Comparison of ENCODE assay signal across 8 mouse cellular contexts in genomic region chr10:69211976-69212375, GRCm38 (mm10). TPM values are rescaled to one million over a fixed set of nuclear protein-coding genes. Genes with fewer than 3 reads are reported as not detected.
A peak's percentile ranks its signal among the peaks of the same experiment; 100 is the strongest.
DNase-seq lines count a peak whose midpoint lies in the region; ATAC-seq and TF ChIP-seq lines count a peak whose summit lies in the region.

No protein-coding gene starts in this region.

- peak; percentile 25 to 42 for DNase-seq in layer of hippocampus, postnatal 10 days (ENCODE audit: low spot score in 2 of 2)
- no peak for DNase-seq in layer of hippocampus, adult 9-11 months
- peak; percentile 61 to 70 for DNase-seq in heart, adult 2 months
- DNase-seq in kidney, adult 2 months, result peak; percentile 59
- peak; percentile 34 for DNase-seq in lung, adult 2 months
- DNase-seq in T-cell, adult 2 months (ENCODE audit: low spot score), result no peak

- H3K36me3 ChIP-seq in heart, adult 2 months (ENCODE audit: control insufficient read depth, insufficient read depth, low read length), result no peaks in the 10 kb centered on the region
- H3K36me3 ChIP-seq in kidney, adult 2 months (ENCODE audit: control insufficient read depth, insufficient read depth, low read length), result no peaks in the 10 kb centered on the region
- H3K36me3 ChIP-seq in neural tube, embryonic 15.5 days, result no peaks in the 10 kb centered on the region

- no peak for TF ChIP-seq CTCF in cortical plate, adult 2 months (IDR thresholded peaks at IDR 0.05; ENCODE audit: extremely low read depth, insufficient read depth, low read length)
- no peak for TF ChIP-seq CTCF in heart, adult 2 months (IDR thresholded peaks at IDR 0.05)
- no peak for TF ChIP-seq CTCF in kidney, adult 2 months (conservative IDR thresholded peaks at IDR 0.05; ENCODE audit: insufficient read depth, insufficient read length, low read depth, low read length)
- no peak for TF ChIP-seq CTCF in lung, adult 2 months (IDR thresholded peaks at IDR 0.05; ENCODE audit: insufficient read depth, low read length)

- no peaks in the 10 kb centered on the region for H3K79me2 ChIP-seq in heart, adult 2 months (replicated peaks; ENCODE audit: control insufficient read depth, insufficient read depth, low read length)

- no peaks in the 10 kb centered on the region for H3K27me3 ChIP-seq in heart, adult 2 months (ENCODE audit: control insufficient read depth, insufficient read depth, low read length)
- H3K27me3 ChIP-seq in kidney, adult 2 months (replicated peaks; ENCODE audit: control insufficient read depth, insufficient read depth, low read length), result no peaks in the 10 kb centered on the region
- no peaks in the 10 kb centered on the region for H3K27me3 ChIP-seq in neural tube, embryonic 15.5 days (replicated peaks)

- peak overlapping the region; percentile 87 for H3K4me2 ChIP-seq in neural tube, embryonic 15.5 days

- 0 out of 2 replicates have a peak, but pooled peaks have one; percentile 8 for TF ChIP-seq POLR2A in cortical plate, adult 2 months (IDR thresholded peaks at IDR 0.05; ENCODE audit: extremely low read depth, insufficient read depth, low read length)
- TF ChIP-seq POLR2A in heart, adult 2 months (IDR thresholded peaks at IDR 0.05; ENCODE audit: insufficient read depth, low read depth, low read length), result no peak
- no peak for TF ChIP-seq POLR2A in kidney, adult 2 months (IDR thresholded peaks at IDR 0.05; ENCODE audit: low read depth, low read length)
- TF ChIP-seq POLR2A in lung, adult 2 months (IDR thresholded peaks at IDR 0.05; ENCODE audit: borderline replicate concordance, extremely low read depth, low read depth, low read length), result no peak

- 0 out of 2 replicates have a peak, but pooled peaks have one; percentile 19 for TF ChIP-seq EP300 in heart, adult 2 months (IDR thresholded peaks at IDR 0.05; ENCODE audit: insufficient read depth, low read depth, low read length)

- peak; percentile 7; the same call in 1 of the 2 replicates for ATAC-seq in neural tube, embryonic 15.5 days (ENCODE audit: low FRiP score)

- H3K4me1 ChIP-seq in cortical plate, adult 2 months (ENCODE audit: control insufficient read depth, insufficient read depth, low read length), result peaks cover 2% of the 10 kb centered on the region; the same call in 1 of the 2 replicates
- H3K4me1 ChIP-seq in heart, adult 2 months (ENCODE audit: control insufficient read depth, insufficient read depth, low read length), result peaks cover 10% of the 10 kb centered on the region
- peaks cover 18% of the 10 kb centered on the region for H3K4me1 ChIP-seq in kidney, adult 2 months (ENCODE audit: control insufficient read depth, insufficient read depth, low read length)
- H3K4me1 ChIP-seq in lung, adult 2 months (ENCODE audit: control insufficient read depth, insufficient read depth, low read length), result peaks cover 10% of the 10 kb centered on the region
- H3K4me1 ChIP-seq in neural tube, embryonic 15.5 days, result peaks cover 22% of the 10 kb centered on the region

- H3K9me3 ChIP-seq in neural tube, embryonic 15.5 days (replicated peaks), result no peaks in the 10 kb centered on the region

- WGBS in heart, adult 2 months, result 5% methylated on average over 14 of the region's 14 CpGs
- WGBS in kidney, adult 2 months, result 17% methylated on average over 14 of the region's 14 CpGs
- 6% methylated on average over 14 of the region's 14 CpGs for WGBS in lung, adult 2 months
- WGBS in neural tube, embryonic 15.5 days, result 5% methylated on average over 14 of the region's 14 CpGs

- H3K9ac ChIP-seq in heart, adult 2 months (ENCODE audit: low read depth, low read length), result peak overlapping the region; percentile 59
- H3K9ac ChIP-seq in neural tube, embryonic 15.5 days (replicated peaks), result peak overlapping the region; percentile 90

- intact Hi-C loops in heart, adult 2 months (cut with DNase I), result loop anchor here (1.0 to 2.0 kb wide), 4 partner anchors 25 to 95 kb away; no protein-coding TSS in a partner anchor

- H3K4me3 ChIP-seq in cortical plate, adult 2 months (ENCODE audit: insufficient read depth, low read length), result peak overlapping the region; percentile 98
- H3K4me3 ChIP-seq in heart, adult 2 months, result peak overlapping the region; percentile 88
- peak overlapping the region; percentile 81 for H3K4me3 ChIP-seq in kidney, adult 2 months (ENCODE audit: insufficient read depth, low read depth, low read length)
- peak overlapping the region; percentile 49 for H3K4me3 ChIP-seq in lung, adult 2 months (replicated peaks; ENCODE audit: extremely low read depth, low read depth, low read length)
- H3K4me3 ChIP-seq in neural tube, embryonic 15.5 days (replicated peaks), result peak overlapping the region; percentile 78

- no peak overlapping the region for H3K27ac ChIP-seq in cortical plate, adult 2 months (ENCODE audit: insufficient read depth, low read length)
- H3K27ac ChIP-seq in heart, adult 2 months, result peak overlapping the region; percentile 98
- H3K27ac ChIP-seq in kidney, adult 2 months (ENCODE audit: insufficient read depth, low read depth, low read length), result peak overlapping the region; percentile 52
- peak overlapping the region; percentile 97 for H3K27ac ChIP-seq in neural tube, embryonic 15.5 days (replicated peaks)

RNA-seq across cellular contexts. Expression of gene A930033H14Rik, which starts 0.9 kb away (rescaled TPM):
- 1 to 10 TPM; 4.3 to 5.5 TPM for total RNA-seq in layer of hippocampus, postnatal 10 days (2021)
- polyA plus RNA-seq in cortical plate, adult 2 months (2012; rRNA removed), result 1.9 and 2.1 TPM in 2 replicates
- total RNA-seq in heart, adult 2 months (2021), result 1 to 10 TPM; 1.1 TPM
- 0.61 TPM in 2 replicates for polyA plus RNA-seq in heart, adult 2 months (2012; rRNA removed)
- 0.94 and 1.1 TPM in 2 replicates for polyA plus RNA-seq in kidney, adult 2 months (2012; rRNA removed)
- polyA plus RNA-seq in lung, adult 2 months (2012; rRNA removed), result 0.53 and 1.0 TPM in 2 replicates
- polyA plus RNA-seq in neural tube, embryonic 15.5 days (2015; fragmentation: Nextera tagmentation; extraction: Ambion mirVana), result 1.3 and 1.4 TPM in 2 replicates

Comparison
In these comparisons a context has a peak if more than half of its experiments do, and no peak if none do; other contexts are left out.
1. DNase-seq: peak in layer of hippocampus, postnatal 10 days (2 of 2), heart, adult 2 months (2 of 2), kidney, adult 2 months (single experiment) and lung, adult 2 months (single experiment); none in layer of hippocampus, adult 9-11 months (single experiment) and T-cell, adult 2 months (single experiment).
2. Peak in every context shown above with its lines, with median percentiles within 50 percentile points of each other: H3K4me3 ChIP-seq.